Mouse (Mus musculus) kidney, postnatal 0 days (tissue): Measurements from ENCODE around the gene Fam160b1. TPM values are rescaled to one million over a fixed set of nuclear protein-coding genes. Genes with fewer than 3 reads are reported as not detected.

ENCODE experiments used
- ATAC-seq: fragments of 200-750 bp; cut with Nextera tagmentation; replicated peaks from 2 replicates; pipeline ENCODE4 v1.8.0; 2017; ENCODE audit warnings: low read depth, moderate number of reproducible peaks, moderate TSS enrichment, moderate library complexity; ENCODE audit not compliant: low FRiP score
- DNase-seq: peaks from one replicate; pipeline ENCODE4 v3.0.0-alpha.2; 2016; ENCODE audit warnings: low spot score
- H3K27ac ChIP-seq: fragments of 300-500 bp; sonication (generic); 2 replicates; pipeline ENCODE4 v1.5.1; 2014; ENCODE audit warnings: mild to moderate bottlenecking
- H3K27me3 ChIP-seq: fragments of 300-500 bp; sonication (generic); 2 replicates; pipeline ENCODE4 v1.6.1; 2014; ENCODE audit warnings: low read length, mixed read lengths; ENCODE audit not compliant: insufficient read depth
- H3K36me3 ChIP-seq: fragments of 300-500 bp; sonication (generic); 2 replicates; pipeline ENCODE4 v1.6.1; 2014; ENCODE audit warnings: low read length, mixed read lengths; ENCODE audit not compliant: insufficient read depth
- H3K4me1 ChIP-seq: fragments of 300-500 bp; sonication (generic); replicated peaks from 2 replicates; pipeline ENCODE4 v1.6.1; 2014; ENCODE audit warnings: antibody characterized with exemption, low read length, mixed read lengths; ENCODE audit not compliant: insufficient read depth
- H3K4me2 ChIP-seq: fragments of 300-500 bp; sonication (generic); 2 replicates; pipeline ENCODE4 v1.6.1; 2014; ENCODE audit warnings: mild to moderate bottlenecking, low read length, moderate library complexity, mixed read lengths
- H3K4me3 ChIP-seq: fragments of 300-500 bp; sonication (generic); replicated peaks from 2 replicates; pipeline ENCODE4 v1.5.1; 2014; ENCODE audit warnings: low read depth, low read length
- H3K9ac ChIP-seq: fragments of 300-500 bp; sonication (generic); 2 replicates; pipeline ENCODE4 v1.6.1; 2014; ENCODE audit warnings: low read depth, low read length
- H3K9me3 ChIP-seq: fragments of 300-500 bp; sonication (generic); replicated peaks from 2 replicates; pipeline ENCODE4 v1.6.1; 2016; ENCODE audit warnings: low read length, inconsistent platforms, mixed read lengths
- CTCF ChIP-seq: IDR thresholded peaks from 2 replicates; pipeline ENCODE4 v1.5.1; 2016; ENCODE audit warnings: antibody characterized with exemption, low read depth, mild to moderate bottlenecking, moderate library complexity
- WGBS: fragments of 180-500 bp; shearing (Covaris S2); extraction: QIAGEN DNeasy Blood & Tissue Kit; methylation state at CpG from one replicate; pipeline ENCODE4 v1.1.7; 2014; 5-methylcytosine and 5-hydroxymethylcytosine counted together
- polyA plus RNA-seq: library from polyadenylated mRNA; unstranded; fragments of >200 nt; fragmentation: Nextera tagmentation; extraction: Ambion mirVana; gene quantifications from 2 replicates; pipeline ENCODE4 v1.2.1, GENCODE M21; 2015

Gene Fam160b1
- polyA plus RNA-seq, 1 experiment from 2014 or later = 12.8 TPM

- H3K4me3 ChIP-seq = no peak overlapping the region
- WGBS = 82% methylated on average over 3 of the region's 3 CpGs
- ATAC-seq (no peak), DNase-seq (no peak)
- no peaks in the 10 kb centered on the region for H3K4me1 ChIP-seq
- H3K4me2 ChIP-seq = no peak overlapping the region
- no peaks in the 10 kb centered on the region for H3K9me3 ChIP-seq
- peaks cover 22% of the 10 kb centered on the region for H3K36me3 ChIP-seq
- no peak for TF ChIP-seq CTCF
- H3K27me3 ChIP-seq = no peaks in the 10 kb centered on the region
- H3K27ac ChIP-seq = no peak overlapping the region
- no peak overlapping the region for H3K9ac ChIP-seq
Observed at GRCm38 (mm10) chr19:57391545-57391944, 31.1 kb downstream of the Fam160b1 start.

GRCm38 (mm10) chr19:57393357-57393957 lies 33.0 kb downstream of the Fam160b1 start:
- WGBS = 73% methylated on average over 6 of the region's 6 CpGs
- no peak for ATAC-seq

GRCm38 (mm10) chr19:57396609-57397008 lies 36.1 kb downstream of the Fam160b1 start:
- ATAC-seq (0 out of 2 replicates have a peak, but pooled peaks have one; percentile 31), DNase-seq (peak; percentile 21)
- no peak overlapping the region for H3K9ac ChIP-seq
- H3K4me3 ChIP-seq = no peak overlapping the region
- H3K36me3 ChIP-seq = no peaks in the 10 kb centered on the region
- 30% methylated on average over 7 of the region's 7 CpGs for WGBS
- no peak overlapping the region for H3K27ac ChIP-seq
- no peaks in the 10 kb centered on the region for H3K4me1 ChIP-seq
- H3K9me3 ChIP-seq = no peaks in the 10 kb centered on the region
- no peak overlapping the region for H3K4me2 ChIP-seq
- H3K27me3 ChIP-seq = no peaks in the 10 kb centered on the region
- TF ChIP-seq CTCF = no peak

More at GRCm38 (mm10) chr19:57393357-57393957, 33.0 kb downstream of the Fam160b1 start:
- Histone ChIP-seq H3K4me1 (no peaks in the 10 kb centered on the region), H3K36me3 (peaks cover 9% of the 10 kb centered on the region), H3K4me3 (no peak overlapping the region), H3K4me2 (no peak overlapping the region), H3K9ac (no peak overlapping the region), H3K27me3 (no peaks in the 10 kb centered on the region), H3K27ac (no peak overlapping the region), H3K9me3 (no peaks in the 10 kb centered on the region)
- no peak for TF ChIP-seq CTCF
- no peak for DNase-seq

GRCm38 (mm10) chr19:57402364-57402763 lies 41.9 kb downstream of the Fam160b1 start:
- Histone ChIP-seq H3K36me3 (no peaks in the 10 kb centered on the region), H3K4me1 (0 out of 2 replicates have a peak, but pooled peaks cover 7% of the 10 kb centered on the region), H3K9ac (no peak overlapping the region), H3K4me3 (no peak overlapping the region), H3K27ac (no peak overlapping the region), H3K9me3 (no peaks in the 10 kb centered on the region), H3K27me3 (no peaks in the 10 kb centered on the region), H3K4me2 (no peak overlapping the region)
- 81% methylated on average over 6 of the region's 6 CpGs for WGBS
- TF ChIP-seq CTCF = no peak
- ATAC-seq (no peak), DNase-seq (no peak)

GRCm38 (mm10) chr19:57403700-57404501 lies 43.4 kb downstream of the Fam160b1 start:
- Histone ChIP-seq H3K9ac (no peak overlapping the region), H3K4me3 (no peak overlapping the region), H3K27me3 (no peaks in the 10 kb centered on the region), H3K9me3 (no peaks in the 10 kb centered on the region), H3K27ac (peak overlapping the region; percentile 61; the same call in 1 of the 2 replicates), H3K36me3 (no peaks in the 10 kb centered on the region), H3K4me1 (0 out of 2 replicates have a peak, but pooled peaks cover 7% of the 10 kb centered on the region), H3K4me2 (peak overlapping the region; percentile 30; the same call in 1 of the 2 replicates)
- TF ChIP-seq CTCF = peak; percentile 87
- DNase-seq (peak; percentile 88), ATAC-seq (peak; percentile 83)
- WGBS = 10% methylated on average over 24 of the region's 24 CpGs

- Histone ChIP-seq H3K27me3 (no peaks in the 10 kb centered on the region), H3K4me2 (peak overlapping the region; percentile 30; the same call in 1 of the 2 replicates), H3K9me3 (no peaks in the 10 kb centered on the region), H3K9ac (no peak overlapping the region), H3K4me3 (no peak overlapping the region), H3K36me3 (no peaks in the 10 kb centered on the region), H3K4me1 (0 out of 2 replicates have a peak, but pooled peaks cover 7% of the 10 kb centered on the region), H3K27ac (no peak overlapping the region)
- TF ChIP-seq CTCF = no peak
- WGBS = 26% methylated on average over 9 of the region's 9 CpGs
- ATAC-seq = no peak; the same call in 1 of the 2 replicates
- DNase-seq = no peak
Observed at GRCm38 (mm10) chr19:57404502-57404848, 44.0 kb downstream of the Fam160b1 start.
